Mouse (Mus musculus) natural killer cell, adult 2 months (primary cell): ENCODE data around the gene Spdef.

Experiments used
- DNase-seq, 2 experiments: peaks; one replicate each; pipeline ENCODE4 v3.0.0; 2022; ENCODE audit warnings: low spot score in 2 of 2

Spdef gene

DNA sequence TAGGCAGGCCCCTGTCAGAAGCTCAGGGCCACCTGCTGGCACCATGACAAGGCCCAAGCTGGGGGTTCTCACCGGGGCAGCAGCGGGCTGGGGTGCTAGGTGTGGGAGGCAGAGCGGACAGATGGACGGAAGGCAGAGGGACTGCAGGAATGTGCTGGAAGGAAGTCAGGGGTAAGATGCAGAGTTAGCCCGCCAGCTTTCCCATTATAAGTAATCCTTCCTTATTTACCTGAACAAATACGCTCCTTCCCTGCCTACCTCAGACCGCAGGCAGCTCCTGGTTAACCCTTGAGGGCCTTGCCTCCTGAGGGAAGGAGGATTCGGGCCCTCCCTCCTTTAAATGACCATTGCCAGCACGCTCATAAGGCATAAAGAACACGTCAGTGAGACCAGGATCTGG, at the start of gene Spdef:
Gene Spdef, minus strand, starts transcription at position 186 of the 400 bp plus-strand sequence.
- DNase-seq: no peak

- DNase-seq: no peak
Observed at GRCm38 (mm10) chr17:27777823-27778222, 49.1 kb upstream of the Spdef start.

DNA sequence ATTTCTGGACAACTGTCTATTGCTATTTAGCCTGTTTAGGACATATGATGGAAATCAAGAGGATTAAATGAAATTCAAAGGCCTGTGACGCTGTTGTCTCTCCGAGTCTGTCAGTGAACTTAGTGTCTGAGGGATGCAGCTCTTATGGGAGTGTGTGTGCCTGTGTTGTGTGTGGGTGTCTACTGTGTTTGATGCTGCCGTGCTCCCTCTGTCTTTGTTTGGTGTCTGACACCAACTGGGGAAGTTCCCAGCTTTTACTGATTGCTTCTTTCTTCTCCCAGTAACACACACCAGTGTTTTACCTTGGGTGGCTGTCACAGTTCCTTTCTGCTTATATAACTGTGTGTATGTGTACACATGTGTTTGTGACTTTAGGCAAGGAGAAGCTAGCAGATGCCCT, 45.4 kb upstream of the Spdef start:
- no peak for DNase-seq

GRCm38 (mm10) chr17:27771616-27772015, 42.9 kb upstream of the Spdef start:
- DNase-seq: no peak

GRCm38 (mm10) chr17:27768817-27769542, 40.2 kb upstream of the Spdef start:
- peak in 1 of 2 experiments; percentile 38 for DNase-seq

- DNase-seq: no peak
Observed at GRCm38 (mm10) chr17:27767543-27767942, 38.8 kb upstream of the Spdef start.

GRCm38 (mm10) chr17:27767120-27767519, 38.4 kb upstream of the Spdef start:
- DNase-seq: no peak

- no peak for DNase-seq
Observed at GRCm38 (mm10) chr17:27765066-27765465, 36.3 kb upstream of the Spdef start.

DNA sequence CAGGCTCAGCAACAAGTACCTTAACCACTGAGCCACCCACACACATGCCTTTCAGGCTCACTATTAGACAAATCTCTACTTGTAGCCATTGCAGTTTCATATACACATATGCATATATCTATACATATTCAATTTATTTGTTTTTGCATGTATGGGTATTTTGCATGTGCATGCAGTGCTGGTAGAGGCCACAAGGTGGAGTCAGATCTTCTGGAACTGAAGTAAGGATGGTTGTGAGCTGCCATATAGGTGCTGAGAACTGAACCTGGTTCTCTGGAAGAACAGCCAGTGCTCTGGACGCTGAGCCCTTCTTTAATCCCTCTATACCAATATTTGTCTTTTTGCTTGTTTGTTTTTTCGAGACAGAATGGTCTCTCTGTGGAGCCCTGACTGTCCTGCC, 35.7 kb upstream of the Spdef start:
- peak in 1 of 2 experiments; percentile 14 for DNase-seq

- DNase-seq: no peak
Observed at GRCm38 (mm10) chr17:27762884-27763283, 34.1 kb upstream of the Spdef start.

GRCm38 (mm10) chr17:27761639-27762336, 33.0 kb upstream of the Spdef start:
- DNase-seq: peak in 1 of 2 experiments; percentile 35

GRCm38 (mm10) chr17:27760169-27760568, 31.4 kb upstream of the Spdef start:
- DNase-seq: no peak

- DNase-seq: no peak
Observed at GRCm38 (mm10) chr17:27751314-27752202, 22.8 kb upstream of the Spdef start.

- no peak for DNase-seq
Observed at GRCm38 (mm10) chr17:27750451-27750942, 21.7 kb upstream of the Spdef start.

- DNase-seq: no peak
Observed at GRCm38 (mm10) chr17:27748123-27748522, 19.4 kb upstream of the Spdef start.

DNA sequence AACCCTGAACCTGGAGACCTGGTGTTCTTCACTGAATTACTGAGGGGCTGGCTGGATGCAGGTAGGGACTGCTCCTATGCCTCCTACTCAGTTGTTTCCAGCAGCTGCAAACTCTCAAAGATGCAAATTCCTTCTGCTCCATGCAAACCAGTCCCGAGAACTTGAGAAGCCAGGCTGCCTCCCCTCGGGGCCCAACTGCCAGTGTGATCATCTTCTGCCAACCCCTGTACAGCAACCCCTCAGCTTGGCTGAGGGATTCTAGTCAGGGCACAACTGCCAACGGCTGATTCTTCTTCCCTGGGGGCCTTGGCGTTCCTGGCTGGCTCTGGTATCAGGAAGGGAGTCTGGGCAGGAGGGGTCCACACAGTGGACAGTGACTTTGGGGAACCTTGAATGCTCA, 17.7 kb upstream of the Spdef start:
- DNase-seq: no peak

DNA sequence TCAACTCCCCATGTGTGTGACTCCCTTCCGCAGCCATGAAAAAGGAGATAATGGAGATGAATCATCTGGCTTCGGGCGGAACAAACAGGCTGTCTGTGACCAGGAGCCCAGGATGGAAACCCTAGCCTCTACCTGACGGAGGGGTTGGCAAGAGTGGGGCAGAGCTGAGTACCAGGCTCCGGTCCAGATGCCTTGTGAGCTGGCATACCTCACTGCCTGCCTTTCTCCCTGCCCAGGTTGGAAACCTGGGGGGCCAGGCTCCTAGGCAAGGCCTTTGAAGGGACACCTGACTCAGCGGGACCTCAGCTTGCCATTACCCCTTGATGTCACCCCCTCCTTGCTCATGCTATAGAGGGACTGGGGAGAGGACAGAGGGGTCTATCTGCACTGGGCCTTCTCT, 12.2 kb upstream of the Spdef start:
- DNase-seq: no peak

- no peak for DNase-seq
Observed at GRCm38 (mm10) chr17:27734344-27735073, 5.8 kb upstream of the Spdef start.

DNA sequence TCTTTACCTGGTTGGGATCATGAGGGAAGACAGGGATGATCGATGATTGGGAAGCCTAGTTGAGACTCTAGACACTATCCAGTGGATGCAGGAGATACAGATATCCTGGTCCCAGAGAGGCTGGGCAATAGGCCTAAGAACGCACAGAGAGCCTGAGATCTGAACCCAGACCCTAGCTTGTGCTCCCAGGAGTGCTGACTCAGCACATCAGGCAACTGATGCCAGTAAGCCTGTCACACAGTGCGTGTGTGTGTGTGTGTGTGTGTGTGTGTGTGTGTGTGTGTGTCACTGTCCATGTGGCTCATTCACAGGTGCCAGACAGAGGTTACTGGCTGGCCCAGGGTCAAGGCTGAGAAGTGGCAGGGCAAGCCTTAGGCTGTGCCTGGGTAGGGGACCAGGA, 3.9 kb upstream of the Spdef start:
- DNase-seq: no peak

- DNase-seq: no peak
Observed at GRCm38 (mm10) chr17:27732152-27732551, 3.4 kb upstream of the Spdef start.

DNA sequence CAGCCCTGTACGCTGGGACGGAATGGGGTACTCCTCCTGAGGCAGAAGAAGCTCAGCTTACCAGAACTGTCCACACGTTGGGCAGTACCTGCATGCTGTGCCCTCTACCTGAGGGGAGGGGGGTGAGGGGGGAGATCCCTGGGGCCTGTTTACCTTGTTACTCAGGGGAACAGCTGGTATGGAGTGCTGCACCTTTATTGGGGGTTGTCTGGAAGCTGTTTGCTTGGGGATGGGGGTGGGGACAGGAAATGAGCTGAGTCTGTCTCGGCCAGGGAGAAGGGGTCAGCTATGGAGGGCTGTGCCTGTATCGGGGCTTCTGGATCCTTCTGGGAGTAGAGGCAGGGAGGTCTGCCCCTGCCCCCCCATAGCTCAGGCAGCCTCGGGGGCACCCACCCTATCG, 2.2 kb downstream of the Spdef start:
- no peak for DNase-seq
